Mouse (Mus musculus) CH12.LX (cell line): ENCODE measurements around the gene Ctrb1. TPM values are rescaled to one million over a fixed set of nuclear protein-coding genes. Genes with fewer than 3 reads are reported as not detected.

Experiments
- DNase-seq: peaks from one replicate; pipeline ENCODE4 v3.0.0-alpha.2; 2013; ENCODE audit errors: extremely low read depth
- H3K27ac ChIP-seq: 2 replicates; pipeline ENCODE4 v1.5.1; 2012; ENCODE audit warnings: low read depth, mild to moderate bottlenecking, control low read depth, moderate library complexity; ENCODE audit not compliant: insufficient read depth
- H3K27me3 ChIP-seq: replicated peaks from 2 replicates; pipeline ENCODE3; 2012; ENCODE audit warnings: inconsistent platforms
- H3K36me3 ChIP-seq, 2 experiments: replicated peaks in 1 of 2; 2 replicates each; pipeline versions ENCODE3 to v1.6.1; 2012; ENCODE audit warnings: inconsistent platforms in 1 of 2, low read length in 1 of 2, mild to moderate bottlenecking in 1 of 2, mixed read lengths in 1 of 2, moderate library complexity in 1 of 2; ENCODE audit not compliant: control insufficient read depth in 1 of 2, insufficient read depth in 1 of 2
- H3K4me1 ChIP-seq, 2 experiments: 2 replicates each; pipeline ENCODE4 v1.6.1; 2012; ENCODE audit warnings: inconsistent platforms in 1 of 2, moderate library complexity in 1 of 2; ENCODE audit not compliant: insufficient read depth in 2 of 2, control insufficient read depth in 1 of 2
- H3K4me2 ChIP-seq: 2 replicates; pipeline ENCODE4 v1.6.1; 2012; ENCODE audit warnings: low read depth, mild to moderate bottlenecking, control low read depth; ENCODE audit not compliant: poor library complexity, insufficient read depth, severe bottlenecking
- H3K4me3 ChIP-seq, 3 experiments: fragments of 150-350 bp in 1 of 3; sonication (generic) in 1 of 3; replicated peaks in 1 of 3; 2 replicates each; pipeline versions ENCODE3 to v1.5.1; 2011 to 2012; ENCODE audit warnings: low read depth in 2 of 3, low read length in 2 of 3, mild to moderate bottlenecking in 2 of 3, moderate library complexity in 2 of 3, control low read depth in 1 of 3, improper control_type of control experiment in 1 of 3, inconsistent platforms in 1 of 3, mixed read lengths in 1 of 3; ENCODE audit not compliant: poor library complexity in 1 of 3
- H3K79me2 ChIP-seq: replicated peaks from 2 replicates; pipeline ENCODE4 v1.6.1; 2012; ENCODE audit warnings: mild to moderate bottlenecking, moderate library complexity; ENCODE audit not compliant: control insufficient read depth, poor library complexity, insufficient read depth, severe bottlenecking; ENCODE audit errors: extremely low read depth
- H3K9ac ChIP-seq: 2 replicates; pipeline ENCODE4 v1.6.1; 2012; ENCODE audit warnings: low read depth, mild to moderate bottlenecking, control low read depth, moderate library complexity; ENCODE audit not compliant: insufficient read depth
- H3K9me3 ChIP-seq: replicated peaks from 2 replicates; pipeline ENCODE3; 2012; ENCODE audit warnings: low read length, inconsistent platforms, mixed read lengths
- BHLHE40 ChIP-seq: IDR thresholded peaks from 2 replicates; pipeline ENCODE4 v1.6.1; 2011; ENCODE audit warnings: mild to moderate bottlenecking, low read depth, low read length, improper control_type of control experiment
- CHD2 ChIP-seq: IDR thresholded peaks from 2 replicates; pipeline ENCODE4 v1.6.1; 2011; ENCODE audit warnings: low read length, improper control_type of control experiment
- CTCF ChIP-seq, 2 experiments: IDR thresholded peaks in 1 of 2; conservative IDR thresholded peaks in 1 of 2; 2 replicates each; pipeline ENCODE4 v1.5.1; 2011 to 2012; ENCODE audit warnings: low read depth in 2 of 2, low read length in 2 of 2, improper control_type of control experiment in 1 of 2, inconsistent platforms in 1 of 2, mild to moderate bottlenecking in 1 of 2, moderate library complexity in 1 of 2
- EP300 ChIP-seq: IDR thresholded peaks from 2 replicates; pipeline ENCODE4 v1.6.1; 2011; ENCODE audit warnings: low read length, improper control_type of control experiment
- IRF4 ChIP-seq: IDR thresholded peaks from 2 replicates; pipeline ENCODE4 v1.6.1; 2014; ENCODE audit warnings: low read depth, mild to moderate bottlenecking, inconsistent platforms, low read length, improper control_type of control experiment
- JUND ChIP-seq: conservative IDR thresholded peaks from 2 replicates; pipeline ENCODE4 v1.6.1; 2011; ENCODE audit warnings: low read depth, low read length, improper control_type of control experiment
- MAX ChIP-seq: IDR thresholded peaks from 2 replicates; pipeline ENCODE4 v1.6.1; 2011; ENCODE audit warnings: low read length, improper control_type of control experiment
- MAZ ChIP-seq: IDR thresholded peaks from 2 replicates; pipeline ENCODE4 v1.6.1; 2012; ENCODE audit warnings: low read depth, mild to moderate bottlenecking, inconsistent platforms, low read length, improper control_type of control experiment, moderate library complexity
- MXI1 ChIP-seq: IDR thresholded peaks from 2 replicates; pipeline ENCODE4 v1.6.1; 2011; ENCODE audit warnings: mild to moderate bottlenecking, low read depth, low read length, improper control_type of control experiment
- SIN3A ChIP-seq: IDR thresholded peaks from 2 replicates; pipeline ENCODE4 v1.6.1; 2012; ENCODE audit warnings: low read length, improper control_type of control experiment, inconsistent platforms
- SMC3 ChIP-seq: IDR thresholded peaks from 2 replicates; pipeline ENCODE4 v1.6.1; 2011; ENCODE audit warnings: low read depth, low read length, improper control_type of control experiment
- ZC3H11A ChIP-seq: IDR thresholded peaks from 2 replicates; pipeline ENCODE4 v1.6.1; 2012; ENCODE audit warnings: low read depth, mild to moderate bottlenecking, inconsistent platforms, low read length, improper control_type of control experiment
- ZKSCAN1 ChIP-seq: IDR thresholded peaks from 2 replicates; pipeline ENCODE4 v1.6.1; 2012; ENCODE audit warnings: low read depth, inconsistent platforms, low read length, improper control_type of control experiment, borderline replicate concordance
- ZMIZ1 ChIP-seq: IDR thresholded peaks from 2 replicates; pipeline ENCODE4 v1.6.1; 2012; ENCODE audit warnings: low read depth, mild to moderate bottlenecking, inconsistent platforms, low read length, improper control_type of control experiment
- ZNF384 ChIP-seq: IDR thresholded peaks from 2 replicates; pipeline ENCODE4 v1.6.1; 2012; ENCODE audit warnings: low read depth, low read length, improper control_type of control experiment, inconsistent platforms
- dilution Hi-C: fragments of 300-500 bp; cut with MboI; formaldehyde crosslinking; loops from 2 replicates; pipeline ENCODE4 v1.14.3; 2020; ENCODE audit warnings: low sequenced_read_pairs; ENCODE audit not compliant: extremely low pct_unique_long_range_greater_than_20kb, extremely low pct_ligation_motif_present
- in situ Hi-C: fragments of 300-500 bp; cut with MboI; formaldehyde crosslinking; loops from 3 replicates; pipeline ENCODE4 v1.14.3; 2019; ENCODE audit warnings: low sequenced_read_pairs, low pct_ligation_motif_present, low pct_unique_long_range_greater_than_20kb, mixed read lengths
- polyA plus RNA-seq: library from polyadenylated mRNA; unstranded; fragments of >175 nt; gene quantifications from 2 replicates; pipeline ENCODE4 v1.2.1, GENCODE M21; 2012; ENCODE audit warnings: low read depth; ENCODE audit not compliant: insufficient read length
- total RNA-seq, 2 experiments: library from RNA; depleted of rRNA; stranded (reverse); fragments of 300-350 nt in 1 of 2; fragments of >200 nt in 1 of 2; gene quantifications; 2 replicates each; pipeline ENCODE4 v1.2.3; 2012 to 2014

Ctrb1 gene
- total and polyA plus RNA-seq, 3 experiments: not detected

GRCm38 (mm10) chr8:111717866-111718265 is 27.1 kb upstream of the Ctrb1 start:
- Histone ChIP-seq H3K27me3 (no peaks in the 10 kb centered on the region), H3K9me3 (no peaks in the 10 kb centered on the region), H3K4me3 (no peak overlapping the region), H3K9ac (no peak overlapping the region), H3K4me2 (no peak overlapping the region), H3K4me1 (peaks cover 9 to 11% of the 10 kb centered on the region in 2 experiments; a peak in 3 of 4 replicates), H3K27ac (no peak overlapping the region), H3K79me2 (no peaks in the 10 kb centered on the region), H3K36me3 (peaks cover 0 to 2% of the 10 kb centered on the region in 2 experiments)
- TF ChIP-seq CTCF (conservative IDR thresholded peaks at IDR 0.05 in 1 of 2, IDR thresholded peaks at IDR 0.05 in 1 of 2; ENCODE audit: low read depth in 2 of 2, low read length in 2 of 2) (peak in 1 of 2 experiments; percentile 10; a peak in 1 of 4 replicates), IRF4 (no peak), ZC3H11A (no peak), ZNF384 (no peak), BHLHE40 (no peak), SIN3A (no peak), SMC3 (no peak)
- in situ Hi-C loops: no loop called here
- dilution Hi-C loops: no loop called here
- DNase-seq: no peak

- peaks cover 9 to 11% of the 10 kb centered on the region in 2 experiments; a peak in 3 of 4 replicates for H3K4me1 ChIP-seq
- dilution Hi-C loops: no loop called here
- H3K9me3 ChIP-seq: no peaks in the 10 kb centered on the region
- H3K4me3 ChIP-seq: no peak overlapping the region
- H3K36me3 ChIP-seq: peaks cover 0 to 2% of the 10 kb centered on the region in 2 experiments
- in situ Hi-C loops: no loop called here
- no peaks in the 10 kb centered on the region for H3K79me2 ChIP-seq
- no peaks in the 10 kb centered on the region for H3K27me3 ChIP-seq
- no peak overlapping the region for H3K9ac ChIP-seq
- H3K4me2 ChIP-seq: no peak overlapping the region
- no peak for DNase-seq
- no peak for TF ChIP-seq CHD2
- no peak for TF ChIP-seq MXI1
- TF ChIP-seq ZMIZ1: no peak
- TF ChIP-seq MAX: no peak
- TF ChIP-seq ZKSCAN1: no peak
- no peak for TF ChIP-seq MAZ
- no peak for TF ChIP-seq IRF4
- no peak for TF ChIP-seq ZNF384
- no peak for TF ChIP-seq EP300
- no peak for TF ChIP-seq JUND
- no peak overlapping the region for H3K27ac ChIP-seq
These were observed 26.6 kb upstream of the Ctrb1 start for GRCm38 (mm10) chr8:111717488-111717792.
